Mouse (Mus musculus) testis, adult 2 months (tissue): ENCODE results near the gene Rufy1. TPM values are rescaled to one million over a fixed set of nuclear protein-coding genes. Genes with fewer than 3 reads are reported as not detected.
A peak's percentile ranks its signal among the peaks of the same experiment; 100 is the strongest.

Experiments
- H3K27ac ChIP-seq: fragments of 200-500 bp; 2 replicates; pipeline ENCODE4 v1.5.1; 2012; ENCODE audit warnings: low read depth, low read length; ENCODE audit not compliant: control insufficient read depth, insufficient read depth
- H3K27me3 ChIP-seq: fragments of 200-500 bp; 2 replicates; pipeline ENCODE4 v1.6.1; 2012; ENCODE audit warnings: mild to moderate bottlenecking, low read length, moderate library complexity; ENCODE audit not compliant: control insufficient read depth, insufficient read depth
- H3K36me3 ChIP-seq: fragments of 200-500 bp; 2 replicates; pipeline ENCODE4 v1.6.1; 2012; ENCODE audit warnings: mild to moderate bottlenecking, low read length; ENCODE audit not compliant: control insufficient read depth, insufficient read depth
- H3K4me1 ChIP-seq: fragments of 200-500 bp; 2 replicates; pipeline ENCODE4 v1.6.1; 2012; ENCODE audit warnings: low read length; ENCODE audit not compliant: control insufficient read depth, insufficient read depth
- H3K4me3 ChIP-seq: fragments of 200-500 bp; 2 replicates; pipeline ENCODE4 v1.5.1; 2012; ENCODE audit warnings: low read depth, mild to moderate bottlenecking, low read length, moderate library complexity, mixed read lengths; ENCODE audit not compliant: control insufficient read depth
- CTCF ChIP-seq: fragments of 200-500 bp; IDR thresholded peaks from 2 replicates; pipeline ENCODE4 v1.5.1; 2012; ENCODE audit warnings: low read depth, mild to moderate bottlenecking, inconsistent platforms, low read length, moderate library complexity; ENCODE audit not compliant: control insufficient read depth, insufficient read depth, insufficient replicate concordance
- POLR2A ChIP-seq: fragments of 200-500 bp; IDR thresholded peaks from 2 replicates; pipeline ENCODE4 v1.6.1; 2012; ENCODE audit warnings: low read depth, mild to moderate bottlenecking, inconsistent platforms, low read length, moderate library complexity; ENCODE audit not compliant: control insufficient read depth
- polyA plus RNA-seq: library from polyadenylated mRNA; depleted of rRNA; stranded (reverse); fragments of >200 nt; gene quantifications from 2 replicates; pipeline ENCODE4 v1.2.3, GENCODE M21; 2012

Rufy1 gene
- polyA plus RNA-seq, 1 experiment = 5.7 TPM

DNA sequence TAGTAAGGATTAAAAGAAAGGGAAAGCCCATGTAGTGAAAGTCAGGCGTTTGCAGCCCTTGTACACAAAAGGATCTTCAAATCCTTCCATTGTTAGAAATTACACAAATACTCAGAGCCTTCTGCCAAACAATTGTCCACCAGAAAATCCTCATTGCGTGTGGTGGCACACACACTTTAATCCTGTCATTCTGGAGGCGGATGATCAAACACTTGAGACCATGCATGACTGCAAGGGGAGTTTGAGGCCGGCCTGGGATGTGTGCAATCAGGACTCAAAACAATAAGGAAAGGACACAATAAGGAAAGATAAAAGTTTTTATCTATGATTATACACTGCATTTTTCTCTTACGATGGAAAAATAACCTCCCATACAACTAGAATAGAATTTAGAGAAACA lies 55.5 kb downstream of the Rufy1 start:
- peak overlapping the region; percentile 80 for H3K4me3 ChIP-seq
- peaks cover 3% of the 10 kb centered on the region; the same call in 1 of the 2 replicates for H3K36me3 ChIP-seq
- peaks cover 15% of the 10 kb centered on the region for H3K4me1 ChIP-seq
- H3K27me3 ChIP-seq = no peaks in the 10 kb centered on the region
- no peak for TF ChIP-seq POLR2A
- TF ChIP-seq CTCF = no peak
- peak overlapping the region; percentile 50 for H3K27ac ChIP-seq

DNA sequence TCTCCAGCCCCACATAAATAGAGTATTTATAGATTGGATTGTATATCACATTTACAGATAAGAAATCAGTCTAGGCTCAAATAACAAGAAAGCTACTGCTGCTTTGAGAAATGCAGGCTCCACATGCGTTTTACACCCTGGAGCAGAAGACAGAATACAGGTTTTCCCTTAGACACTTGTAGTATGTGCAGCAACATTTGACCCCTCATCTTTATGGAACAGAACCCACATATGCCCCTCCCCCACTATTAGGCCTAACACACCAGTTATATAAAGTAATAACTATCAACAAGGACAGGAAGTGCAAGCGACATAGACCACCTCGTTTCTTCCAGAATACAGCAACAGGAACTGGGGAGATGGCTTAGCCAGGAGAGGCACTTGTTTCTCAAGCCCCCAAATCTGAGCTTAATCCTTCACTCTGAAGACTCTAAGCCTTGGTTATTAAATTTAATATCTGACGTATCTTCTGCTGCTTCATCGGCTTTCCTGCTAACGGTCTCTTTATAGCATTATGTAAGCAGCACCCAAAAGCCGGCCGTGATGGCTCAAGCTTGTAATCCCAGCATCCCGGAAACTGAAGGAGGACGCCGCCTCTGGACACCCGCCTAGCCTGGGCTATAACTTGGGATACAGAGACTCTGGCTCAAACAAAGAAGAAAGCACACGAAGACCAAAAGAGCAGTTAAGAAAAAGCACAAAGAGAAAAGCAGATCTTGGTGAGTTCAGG lies 56.5 kb downstream of the Rufy1 start:
- TF ChIP-seq CTCF (no peak), POLR2A (no peak)
- Histone ChIP-seq H3K27me3 (no peaks in the 10 kb centered on the region), H3K27ac (no peak overlapping the region), H3K4me1 (peaks cover 16% of the 10 kb centered on the region), H3K4me3 (peak overlapping the region; percentile 62), H3K36me3 (peaks cover 2% of the 10 kb centered on the region; the same call in 1 of the 2 replicates)

DNA sequence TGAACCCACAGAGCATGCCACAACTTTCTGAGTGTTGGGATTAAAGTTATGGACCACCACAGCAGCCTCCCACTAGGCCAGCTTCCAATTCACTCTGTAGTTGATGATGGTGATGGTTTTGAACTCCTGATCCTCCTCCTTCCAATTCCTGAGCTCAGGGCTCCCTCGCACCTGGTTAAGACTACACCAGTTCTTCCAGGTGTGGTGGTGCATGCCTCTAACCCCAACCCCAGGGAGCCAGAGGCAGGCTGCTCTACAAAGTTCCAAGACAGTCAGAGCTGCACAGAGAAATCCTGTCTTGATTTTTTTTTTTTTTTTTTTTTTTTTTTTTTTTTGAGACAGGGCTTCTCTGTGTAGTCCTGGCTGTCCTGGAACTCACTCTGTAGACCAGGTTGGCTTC lies 57.3 kb downstream of the Rufy1 start:
- H3K36me3 ChIP-seq = peaks cover under 1% of the 10 kb centered on the region; the same call in 1 of the 2 replicates
- no peak overlapping the region for H3K4me3 ChIP-seq
- H3K27ac ChIP-seq = no peak overlapping the region
- peaks cover 16% of the 10 kb centered on the region for H3K4me1 ChIP-seq
- no peaks in the 10 kb centered on the region for H3K27me3 ChIP-seq
- TF ChIP-seq POLR2A = no peak
- no peak for TF ChIP-seq CTCF

DNA sequence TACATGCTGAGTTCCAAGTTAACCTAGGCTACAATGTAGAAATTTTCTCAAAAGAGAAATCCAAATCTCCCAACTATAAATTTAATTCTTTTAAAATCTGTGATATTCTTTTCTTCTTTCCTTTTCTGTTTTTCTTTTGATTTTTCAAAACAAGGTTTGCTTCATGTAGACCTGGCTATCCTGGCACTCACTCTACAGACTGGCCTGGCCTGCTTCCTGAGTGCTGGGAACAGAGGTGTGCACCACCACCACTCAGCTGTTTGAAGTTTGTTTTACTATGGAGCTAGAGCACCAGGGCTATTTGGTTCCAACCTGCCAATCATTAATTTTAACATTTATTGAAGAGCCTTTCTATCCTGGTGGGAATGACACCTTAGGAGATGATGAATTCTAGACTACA lies 57.8 kb downstream of the Rufy1 start:
- H3K27ac ChIP-seq = no peak overlapping the region
- no peaks in the 10 kb centered on the region; the same call in 1 of the 2 replicates for H3K36me3 ChIP-seq
- H3K4me1 ChIP-seq = peaks cover 16% of the 10 kb centered on the region
- H3K27me3 ChIP-seq = no peaks in the 10 kb centered on the region
- no peak overlapping the region for H3K4me3 ChIP-seq
- TF ChIP-seq CTCF = no peak
- no peak for TF ChIP-seq POLR2A

DNA sequence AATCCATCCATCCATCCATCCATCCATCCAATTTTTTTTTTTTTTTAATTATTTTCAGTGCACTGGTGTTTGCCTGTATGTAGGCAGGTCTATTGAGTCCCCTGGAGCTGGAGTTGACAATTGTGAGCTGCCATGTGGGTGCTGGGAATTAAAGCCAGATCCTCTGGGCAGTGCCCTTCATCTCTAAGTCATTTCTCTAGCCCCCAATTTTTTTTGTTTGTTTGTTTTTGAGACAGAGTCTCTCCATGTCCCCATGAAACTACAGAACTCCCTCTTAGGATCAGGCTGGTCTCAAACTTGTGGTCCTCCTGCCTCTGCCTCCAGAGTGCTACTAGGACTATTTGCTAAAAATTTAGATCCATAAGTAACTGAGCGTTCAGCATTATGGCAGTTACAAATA lies 59.0 kb downstream of the Rufy1 start:
- H3K27ac ChIP-seq = no peak overlapping the region; the same call in 1 of the 2 replicates
- TF ChIP-seq POLR2A (no peak), CTCF (no peak)
- H3K36me3 ChIP-seq = no peaks in the 10 kb centered on the region
- H3K4me3 ChIP-seq = peak overlapping the region; percentile 93
- H3K4me1 ChIP-seq = peaks cover 16% of the 10 kb centered on the region
- H3K27me3 ChIP-seq = no peaks in the 10 kb centered on the region

DNA sequence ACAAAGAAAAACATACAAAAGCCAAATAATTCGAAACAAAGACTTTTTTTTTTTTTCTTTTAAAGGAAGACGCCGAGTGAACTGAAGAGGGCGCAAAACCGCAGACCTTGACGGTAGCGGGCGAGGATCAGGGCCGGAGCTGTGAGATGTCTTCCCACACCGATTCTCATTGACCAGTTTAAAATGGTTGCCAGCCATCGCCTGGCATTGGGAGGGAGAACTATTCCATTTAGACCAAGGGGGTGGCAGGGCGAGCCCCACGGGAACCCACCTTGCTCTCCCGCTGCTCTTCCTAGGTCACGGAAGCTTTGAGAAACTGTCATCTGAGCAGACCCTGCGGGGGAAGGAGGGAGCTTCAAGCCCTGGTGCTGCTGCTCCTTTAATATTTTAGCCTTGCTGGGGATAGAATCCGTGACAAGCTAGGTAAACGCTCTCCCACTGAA lies 59.5 kb downstream of the Rufy1 start:
- Histone ChIP-seq H3K4me3 (peak overlapping the region; percentile 93), H3K36me3 (no peaks in the 10 kb centered on the region), H3K27ac (peak overlapping the region; percentile 51), H3K4me1 (peaks cover 16% of the 10 kb centered on the region), H3K27me3 (no peaks in the 10 kb centered on the region)
- TF ChIP-seq POLR2A (0 out of 2 replicates have a peak, but pooled peaks have one; percentile 45), CTCF (no peak; the same call in 1 of the 2 replicates)

DNA sequence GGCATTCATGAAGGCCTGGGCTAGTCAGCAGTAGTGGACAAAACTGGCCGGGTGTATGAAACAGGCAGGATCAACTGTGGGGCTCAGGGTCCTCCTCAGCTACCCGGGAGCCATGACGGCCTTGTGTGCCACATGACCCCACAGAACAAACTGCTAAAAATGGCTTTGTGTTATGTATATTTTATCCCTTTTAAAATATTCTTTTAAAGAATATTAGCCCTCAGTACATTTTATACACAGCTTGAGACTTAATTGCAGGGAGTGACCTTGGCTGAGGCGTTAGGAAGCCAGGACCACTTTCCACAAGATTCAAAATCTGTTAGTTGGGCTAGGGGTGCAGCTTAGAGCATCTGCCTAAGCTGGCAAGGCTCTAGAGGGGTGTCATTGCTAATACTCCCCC lies 60.0 kb downstream of the Rufy1 start:
- H3K4me1 ChIP-seq = peaks cover 12% of the 10 kb centered on the region
- no peaks in the 10 kb centered on the region for H3K27me3 ChIP-seq
- no peaks in the 10 kb centered on the region for H3K36me3 ChIP-seq
- H3K4me3 ChIP-seq = peak overlapping the region; percentile 93
- H3K27ac ChIP-seq = peak overlapping the region; percentile 10
- TF ChIP-seq CTCF = no peak
- TF ChIP-seq POLR2A = no peak
